Mouse (Mus musculus) intestine, postnatal 0 days (tissue): ENCODE measurements around the gene Ptpn13. TPM values are rescaled to one million over a fixed set of nuclear protein-coding genes. Genes with fewer than 3 reads are reported as not detected.

Experiments used
- ATAC-seq: fragments of 200-750 bp; cut with Nextera tagmentation; 2 replicates; pipeline ENCODE4 v1.8.0; 2017; ENCODE audit warnings: mild to moderate bottlenecking, moderate TSS enrichment, moderate library complexity
- H3K27ac ChIP-seq: fragments of 300-500 bp; sonication (generic); 2 replicates; pipeline ENCODE4 v1.5.1; 2014; ENCODE audit warnings: mild to moderate bottlenecking, low read depth, low read length, moderate library complexity
- H3K27me3 ChIP-seq: fragments of 300-500 bp; sonication (generic); replicated peaks from 2 replicates; pipeline ENCODE4 v1.6.1; 2014; ENCODE audit warnings: low read length, mixed read lengths; ENCODE audit not compliant: control insufficient read depth, insufficient read depth
- H3K36me3 ChIP-seq: fragments of 300-500 bp; sonication (generic); 2 replicates; pipeline ENCODE4 v1.6.1; 2014; ENCODE audit warnings: mild to moderate bottlenecking, moderate library complexity; ENCODE audit not compliant: control insufficient read depth, insufficient read depth
- H3K4me1 ChIP-seq: fragments of 300-500 bp; sonication (generic); replicated peaks from 2 replicates; pipeline ENCODE4 v1.6.1; 2014; ENCODE audit warnings: antibody characterized with exemption, low read length, mixed read lengths; ENCODE audit not compliant: control insufficient read depth, insufficient read depth
- H3K4me2 ChIP-seq: fragments of 300-500 bp; sonication (generic); replicated peaks from 2 replicates; pipeline ENCODE4 v1.6.1; 2014; ENCODE audit warnings: low read depth, mild to moderate bottlenecking, moderate library complexity
- H3K4me3 ChIP-seq: fragments of 300-500 bp; sonication (generic); 2 replicates; pipeline ENCODE4 v1.5.1; 2014; ENCODE audit warnings: low read depth, low read length
- H3K9ac ChIP-seq: fragments of 300-500 bp; sonication (generic); 2 replicates; pipeline ENCODE4 v1.6.1; 2014; ENCODE audit warnings: mild to moderate bottlenecking, low read depth, low read length
- H3K9me3 ChIP-seq: fragments of 300-500 bp; sonication (generic); 2 replicates; pipeline ENCODE4 v1.6.1; 2016; ENCODE audit warnings: mixed run types; ENCODE audit not compliant: control insufficient read depth
- CTCF ChIP-seq: sonication (generic); IDR thresholded peaks from 2 replicates; pipeline ENCODE4 v1.5.1; 2016; ENCODE audit warnings: low read depth, mild to moderate bottlenecking, control low read depth, antibody characterized with exemption, moderate library complexity
- WGBS: fragments of 180-500 bp; shearing (Covaris S2); extraction: QIAGEN DNeasy Blood & Tissue Kit; methylation state at CpG from one replicate; pipeline ENCODE4 v1.1.7; 2014; 5-methylcytosine and 5-hydroxymethylcytosine counted together
- polyA plus RNA-seq: library from polyadenylated mRNA; unstranded; fragments of >200 nt; fragmentation: Nextera tagmentation; extraction: Ambion mirVana; gene quantifications from 2 replicates; pipeline ENCODE4 v1.2.1, GENCODE M21; 2015

Gene Ptpn13
- polyA plus RNA-seq, 1 experiment from 2014 or later = 0.90 TPM

DNA sequence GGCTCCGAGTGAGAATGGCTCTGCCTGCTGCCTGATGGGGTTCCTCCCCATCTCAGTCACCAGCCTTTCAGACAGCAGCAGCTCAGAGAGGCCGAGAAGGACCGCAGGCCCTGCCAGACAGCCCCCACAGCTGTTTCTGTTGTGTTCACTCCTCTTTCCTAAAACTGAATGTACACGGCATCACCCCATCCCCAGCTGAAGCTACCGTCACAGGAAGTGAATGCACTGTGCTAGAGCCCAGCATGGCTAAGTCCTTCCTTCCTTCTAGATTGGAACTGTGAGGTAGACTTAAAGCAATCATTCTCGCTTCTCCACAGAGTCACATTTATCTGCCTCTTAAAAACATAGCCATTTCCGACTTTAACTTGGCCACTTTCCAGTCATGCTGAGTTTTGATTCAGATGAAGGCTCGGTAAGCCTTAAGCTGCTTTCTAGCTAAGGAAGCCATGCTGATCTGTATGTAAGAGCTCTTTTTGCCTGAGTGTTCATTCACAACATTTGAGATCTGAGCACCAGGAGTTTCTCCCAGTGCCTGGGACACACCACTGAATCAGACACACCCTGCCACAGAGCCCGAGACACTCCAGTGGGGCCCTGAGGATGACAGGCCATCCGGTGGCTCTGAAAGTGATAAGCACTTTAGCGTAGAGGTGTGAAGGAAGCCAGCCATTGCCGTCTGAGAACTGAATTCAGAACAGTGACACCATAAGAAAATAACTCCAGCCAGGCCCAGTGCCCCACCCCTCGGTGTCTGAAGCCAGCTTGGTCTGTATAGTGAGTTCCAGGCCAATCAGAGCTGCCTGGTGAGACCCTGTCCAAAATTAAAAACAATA is 170.6 kb downstream of the Ptpn13 start:
- H3K9me3 ChIP-seq = no peaks in the 10 kb centered on the region
- no peak overlapping the region for H3K4me3 ChIP-seq
- no peak overlapping the region for H3K9ac ChIP-seq
- no peak for TF ChIP-seq CTCF
- H3K36me3 ChIP-seq = no peaks in the 10 kb centered on the region
- 59% methylated on average over 13 of the region's 13 CpGs for WGBS
- no peak overlapping the region for H3K4me2 ChIP-seq
- no peaks in the 10 kb centered on the region for H3K27me3 ChIP-seq
- no peak for ATAC-seq
- H3K4me1 ChIP-seq = no peaks in the 10 kb centered on the region
- no peak overlapping the region for H3K27ac ChIP-seq

DNA sequence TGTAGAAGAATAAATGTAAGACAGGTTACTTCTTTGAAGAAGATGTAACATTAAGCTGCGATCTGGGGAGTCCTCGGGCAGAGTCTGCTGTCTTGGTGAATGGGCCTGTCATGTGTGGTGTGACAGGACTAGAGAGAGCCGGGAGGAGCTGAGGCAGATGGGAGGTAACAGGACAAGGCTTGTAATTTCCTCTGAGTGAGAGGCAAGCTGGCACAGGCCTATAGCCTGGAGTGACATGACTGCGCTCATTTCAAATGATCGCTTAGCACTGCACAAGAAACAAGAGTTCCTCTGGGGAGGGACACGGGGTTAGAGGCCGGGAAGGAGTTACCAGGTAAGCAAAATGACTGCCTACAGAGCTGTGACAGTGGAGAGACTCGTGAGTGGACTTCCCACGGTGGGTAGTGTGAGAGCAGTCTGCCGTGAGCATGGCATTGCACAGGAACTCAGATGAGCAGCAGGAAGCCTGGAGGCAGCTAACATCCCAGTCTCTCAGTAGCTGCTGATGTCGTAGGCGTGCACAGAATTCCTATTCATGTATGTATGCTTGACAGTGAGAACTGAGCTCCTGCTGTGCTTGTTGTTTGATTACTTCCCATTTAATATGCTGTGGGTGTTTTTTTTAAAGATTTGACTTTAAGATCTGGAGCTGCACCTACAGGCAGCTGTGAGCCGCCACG is 171.6 kb downstream of the Ptpn13 start:
- ATAC-seq = no peak
- H3K27ac ChIP-seq = no peak overlapping the region
- no peaks in the 10 kb centered on the region for H3K36me3 ChIP-seq
- H3K9ac ChIP-seq = no peak overlapping the region
- TF ChIP-seq CTCF = no peak
- 89% methylated on average over 14 of the region's 14 CpGs for WGBS
- no peaks in the 10 kb centered on the region for H3K4me1 ChIP-seq
- H3K4me2 ChIP-seq = no peak overlapping the region
- no peaks in the 10 kb centered on the region for H3K9me3 ChIP-seq
- H3K4me3 ChIP-seq = no peak overlapping the region
- H3K27me3 ChIP-seq = no peaks in the 10 kb centered on the region

DNA sequence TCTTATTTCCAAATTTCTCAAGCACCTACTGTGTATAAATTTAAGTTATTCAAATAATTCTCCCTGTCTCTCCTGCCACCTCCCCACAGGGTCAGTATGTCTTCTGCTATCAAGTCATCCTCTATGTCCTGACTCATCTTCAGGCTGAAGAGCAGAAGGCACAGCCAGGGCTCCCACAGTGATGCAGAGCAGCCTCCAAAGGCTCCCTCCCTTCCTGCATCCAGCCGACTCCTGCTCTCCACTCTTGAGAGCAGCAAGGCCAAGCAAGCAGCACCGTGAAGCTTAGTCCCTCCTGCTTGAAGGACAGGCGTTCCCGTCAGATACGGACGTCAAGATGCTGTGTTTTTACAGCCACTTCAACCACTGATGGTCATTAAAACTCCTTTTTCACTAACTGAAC is 172.6 kb downstream of the Ptpn13 start:
- Histone ChIP-seq H3K9me3 (no peaks in the 10 kb centered on the region), H3K9ac (no peak overlapping the region), H3K4me3 (no peak overlapping the region), H3K4me1 (no peaks in the 10 kb centered on the region), H3K36me3 (no peaks in the 10 kb centered on the region), H3K27ac (no peak overlapping the region; the same call in 1 of the 2 replicates), H3K4me2 (no peak overlapping the region), H3K27me3 (no peaks in the 10 kb centered on the region)
- TF ChIP-seq CTCF = no peak
- no peak for ATAC-seq
- WGBS = 78% methylated on average over 6 of the region's 6 CpGs

DNA sequence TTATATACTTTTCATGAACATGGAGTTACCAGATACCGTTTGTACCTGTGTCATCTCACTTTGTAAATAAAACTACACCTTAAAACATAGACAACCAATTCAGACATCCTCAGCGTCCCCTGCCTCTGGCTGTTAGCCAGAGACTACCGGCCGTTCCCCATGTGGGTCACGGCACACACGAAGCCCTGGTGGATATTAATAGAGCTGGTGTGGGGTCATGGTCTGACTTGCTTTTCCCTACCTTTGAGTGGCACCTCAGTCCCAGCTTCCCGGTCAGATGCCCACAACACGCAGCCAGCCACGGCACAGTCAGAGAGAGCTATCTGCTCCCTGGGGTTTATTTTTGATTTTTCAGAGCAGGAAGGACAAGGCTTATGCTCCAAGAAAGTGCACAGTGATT is 173.3 kb downstream of the Ptpn13 start:
- Histone ChIP-seq H3K4me2 (no peak overlapping the region), H3K27me3 (no peaks in the 10 kb centered on the region), H3K9ac (no peak overlapping the region), H3K27ac (no peak overlapping the region), H3K4me3 (no peak overlapping the region), H3K9me3 (no peaks in the 10 kb centered on the region), H3K36me3 (no peaks in the 10 kb centered on the region), H3K4me1 (no peaks in the 10 kb centered on the region)
- ATAC-seq = no peak
- WGBS = 76% methylated on average over 9 of the region's 9 CpGs
- no peak for TF ChIP-seq CTCF

DNA sequence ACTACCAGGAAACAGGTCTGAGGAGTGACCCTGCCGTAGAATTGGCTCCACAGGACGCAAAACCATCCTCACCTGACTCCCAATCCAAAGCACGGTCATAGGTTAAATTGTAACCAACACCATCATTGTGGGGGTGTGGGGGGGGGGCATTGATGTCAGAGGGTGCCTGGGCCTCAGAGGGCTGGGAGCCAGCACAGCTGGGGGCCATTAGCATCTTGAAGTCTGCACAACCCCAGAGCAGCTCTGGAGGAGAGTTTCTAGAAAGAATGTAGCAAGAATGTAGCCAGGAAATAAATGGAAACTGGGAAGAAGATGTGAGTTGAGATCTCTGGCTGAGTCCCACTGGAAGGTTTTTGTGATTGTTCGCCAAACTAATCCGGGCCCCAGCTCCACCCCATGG is 173.9 kb downstream of the Ptpn13 start:
- no peak for ATAC-seq
- WGBS = 71% methylated on average over 5 of the region's 5 CpGs
- H3K36me3 ChIP-seq = no peaks in the 10 kb centered on the region

DNA sequence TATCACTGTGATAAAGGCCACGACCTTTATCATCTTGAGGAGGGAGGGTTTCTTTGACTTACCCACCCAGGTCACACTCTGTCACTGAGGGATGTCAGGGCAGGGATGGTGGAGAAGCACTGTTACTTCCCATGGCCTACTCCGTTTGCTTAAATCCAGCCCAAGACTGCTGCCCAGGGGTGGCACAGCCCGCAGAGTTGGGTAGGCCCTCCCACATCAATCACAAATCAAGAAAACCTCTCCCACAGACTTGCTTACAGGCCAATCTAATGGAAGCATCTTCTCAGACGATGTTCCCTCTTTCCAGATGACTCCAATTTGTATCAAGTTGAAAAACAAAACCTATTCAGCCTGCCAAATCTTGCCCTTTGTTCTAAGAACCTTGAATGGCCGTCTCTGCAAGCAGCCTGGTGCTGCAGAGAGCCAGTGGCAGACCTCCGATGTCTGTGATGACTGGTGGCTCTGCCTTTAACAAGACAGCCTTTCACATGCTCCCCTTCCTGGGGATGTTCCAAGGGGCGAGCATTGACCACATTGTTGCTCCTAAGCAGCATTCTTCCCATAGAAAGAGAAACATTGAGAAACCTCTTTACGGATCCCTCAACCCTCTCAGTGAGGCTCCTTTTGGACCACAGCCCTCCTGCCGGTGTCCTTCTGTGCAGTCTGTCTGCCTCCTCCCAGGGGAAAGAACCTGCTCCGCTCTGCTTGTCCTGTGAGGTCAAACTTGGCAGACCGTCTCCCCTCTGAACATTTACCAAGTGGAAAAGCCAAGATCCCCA is 178.3 kb downstream of the Ptpn13 start:
- Histone ChIP-seq H3K4me3 (no peak overlapping the region), H3K36me3 (no peaks in the 10 kb centered on the region), H3K4me2 (no peak overlapping the region), H3K9me3 (no peaks in the 10 kb centered on the region), H3K4me1 (no peaks in the 10 kb centered on the region), H3K27ac (no peak overlapping the region), H3K27me3 (no peaks in the 10 kb centered on the region), H3K9ac (no peak overlapping the region)
- no peak for ATAC-seq
- no peak for TF ChIP-seq CTCF
- 70% methylated on average over 11 of the region's 11 CpGs for WGBS

More for the DNA sequence above, 173.9 kb downstream of the Ptpn13 start:
- Histone ChIP-seq H3K4me1 (no peaks in the 10 kb centered on the region), H3K27ac (no peak overlapping the region), H3K9ac (no peak overlapping the region), H3K9me3 (no peaks in the 10 kb centered on the region), H3K4me2 (no peak overlapping the region), H3K4me3 (no peak overlapping the region), H3K27me3 (no peaks in the 10 kb centered on the region)
- no peak for TF ChIP-seq CTCF
